Mouse (Mus musculus): ENCODE data around the gene Hoxd10.

The Hoxd10 gene

GRCm38 (mm10) chr2:74667191-74667841 lies 24.4 kb upstream of the Hoxd10 start:
- DNase-seq, result no peak

GRCm38 (mm10) chr2:74667842-74668357 lies 23.8 kb upstream of the Hoxd10 start, which contains the start of gene Hoxd13:
Gene Hoxd13 (plus strand): TSS chr2:74668310.
- DNase-seq, result no peak

GRCm38 (mm10) chr2:74668370-74669229 lies 23.1 kb upstream of the Hoxd10 start:
- no peak for DNase-seq

- no peak for DNase-seq
These were observed 22.5 kb upstream of the Hoxd10 start for GRCm38 (mm10) chr2:74669230-74669578.

GRCm38 (mm10) chr2:74669650-74670235 lies 22.0 kb upstream of the Hoxd10 start:
- no peak for DNase-seq

- DNase-seq, result no peak
These were observed 21.0 kb upstream of the Hoxd10 start for GRCm38 (mm10) chr2:74670632-74671188.

- no peak for DNase-seq
These were observed 19.9 kb upstream of the Hoxd10 start for GRCm38 (mm10) chr2:74671847-74672246.

- no peak for DNase-seq
These were observed 19.0 kb upstream of the Hoxd10 start for GRCm38 (mm10) chr2:74672481-74673362.

- DNase-seq, result no peak
These were observed 17.8 kb upstream of the Hoxd10 start for GRCm38 (mm10) chr2:74673835-74674425.

GRCm38 (mm10) chr2:74674881-74675665 lies 16.7 kb upstream of the Hoxd10 start, which contains the start of gene Hoxd12:
Gene Hoxd12 (plus strand): TSS chr2:74675013.
- DNase-seq, result no peak

- DNase-seq, result no peak
These were observed 15.9 kb upstream of the Hoxd10 start for GRCm38 (mm10) chr2:74675666-74676282.

- no peak for DNase-seq
These were observed 15.2 kb upstream of the Hoxd10 start for GRCm38 (mm10) chr2:74676376-74677052.

GRCm38 (mm10) chr2:74677106-74677505 lies 14.6 kb upstream of the Hoxd10 start:
- DNase-seq, result no peak

- no peak for DNase-seq
These were observed 12.7 kb upstream of the Hoxd10 start, which contains the start of gene Hoxd11 for GRCm38 (mm10) chr2:74678891-74679595. Gene Hoxd11 (plus strand): TSS chr2:74679557.

- no peak for DNase-seq
These were observed 12.1 kb upstream of the Hoxd10 start for GRCm38 (mm10) chr2:74679596-74679971.

- no peak for DNase-seq
These were observed 11.7 kb upstream of the Hoxd10 start for GRCm38 (mm10) chr2:74679980-74680379.

GRCm38 (mm10) chr2:74680561-74681398 lies 10.9 kb upstream of the Hoxd10 start:
- no peak for DNase-seq
